Mouse (Mus musculus): Measurements from ENCODE around the gene Itih4.

DNA sequence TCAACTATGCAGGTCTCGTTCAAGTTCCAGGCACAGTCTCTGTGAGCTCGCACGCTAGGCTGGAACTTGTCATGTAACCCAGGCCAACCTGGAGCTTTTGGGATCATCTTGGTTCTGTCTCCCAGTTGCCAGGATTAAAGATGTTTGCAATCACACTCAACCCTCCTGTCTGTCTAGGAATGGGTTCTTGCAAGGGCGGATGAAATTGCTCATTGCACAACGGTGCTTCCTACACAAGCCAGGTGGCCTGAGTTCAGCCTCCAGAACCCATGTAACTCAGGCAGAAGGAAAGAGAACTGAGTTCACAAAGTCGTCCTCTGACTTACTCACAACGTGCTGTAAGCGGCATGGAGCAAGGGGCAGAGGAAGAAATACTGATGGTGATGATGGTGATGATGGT is 24.9 kb downstream of the Itih4 start:
- TF ChIP-seq POLR2A (IDR thresholded peaks at IDR 0.05; ENCODE audit: insufficient read depth, low read length) (no peak), EP300 (IDR thresholded peaks at IDR 0.05; ENCODE audit: insufficient read depth, low read depth, low read length) (no peak), CTCF (IDR thresholded peaks at IDR 0.05; ENCODE audit: low read depth, low read length) (no peak)
